Mouse (Mus musculus): ENCODE measurements around the gene Tmem243.
A peak's percentile ranks its signal among the peaks of the same experiment; 100 is the strongest.

GRCm38 (mm10) chr5:9111759-9112158 is 11.3 kb downstream of the Tmem243 start:
- TF ChIP-seq POLR2A (IDR thresholded peaks at IDR 0.05; ENCODE audit: borderline replicate concordance, control insufficient read depth, low read depth, low read length) (no peak), CTCF (IDR thresholded peaks at IDR 0.05; ENCODE audit: control insufficient read depth, insufficient read depth, low read length) (peak; percentile 90)

Data from bone marrow, adult 2 months (tissue).